Mouse (Mus musculus): ENCODE measurements around the gene Vtn. TPM values are rescaled to one million over a fixed set of nuclear protein-coding genes. Genes with fewer than 3 reads are reported as not detected.

Vtn gene
- polyA plus RNA-seq, 1 experiment, result not detected

GRCm38 (mm10) chr11:78551059-78551398 lies 52.1 kb downstream of the Vtn start:
- Histone ChIP-seq H3K27ac (ENCODE audit: insufficient read depth, low read length) (peak overlapping the region; percentile 16; the same call in 1 of the 2 replicates), H3K4me3 (ENCODE audit: low read depth, low read length) (peak overlapping the region; percentile 64), H3K36me3 (ENCODE audit: control insufficient read depth, insufficient read depth, low read length, poor library complexity, severe bottlenecking) (peaks cover 5% of the 10 kb centered on the region), H3K9me3 (replicated peaks; ENCODE audit: control insufficient read depth, insufficient read depth, low read length, poor library complexity, severe bottlenecking) (no peaks in the 10 kb centered on the region), H3K4me1 (ENCODE audit: control insufficient read depth, insufficient read depth, low read length) (no peaks in the 10 kb centered on the region), H3K27me3 (ENCODE audit: control insufficient read depth, insufficient read depth, low read length, poor library complexity, severe bottlenecking) (no peaks in the 10 kb centered on the region), H3K9ac (ENCODE audit: low read depth, poor library complexity, severe bottlenecking) (peak overlapping the region; percentile 80)
- no peak for TF ChIP-seq EP300 (IDR thresholded peaks at IDR 0.05; ENCODE audit: insufficient read depth, low read depth, low read length)
- TF ChIP-seq POLR2A (IDR thresholded peaks at IDR 0.05; ENCODE audit: insufficient read depth, low read length), result no peak
- TF ChIP-seq CTCF (IDR thresholded peaks at IDR 0.05; ENCODE audit: low read depth, low read length), result no peak

Other genes with a start within 250 kb of the Vtn start
- 108 and 112 TPM in 2 replicates for gene 2610507B11Rik, start 237.3 kb upstream of the Vtn start, polyA plus RNA-seq (2011; ENCODE audit: insufficient read depth, insufficient read length, low read depth, missing spikeins)
- 0.75 and 1.1 TPM in 2 replicates for gene BC030499, start 208.2 kb upstream of the Vtn start, polyA plus RNA-seq (2011; ENCODE audit: insufficient read depth, insufficient read length, low read depth, missing spikeins)
- 66.9 and 68.8 TPM in 2 replicates for gene Spag5, start 197.6 kb upstream of the Vtn start, polyA plus RNA-seq (2011; ENCODE audit: insufficient read depth, insufficient read length, low read depth, missing spikeins)
- 32.5 and 55.1 TPM in 2 replicates for gene Aldoc, start 176.1 kb upstream of the Vtn start, polyA plus RNA-seq (2011; ENCODE audit: insufficient read depth, insufficient read length, low read depth, missing spikeins)
- 24.2 and 29.5 TPM in 2 replicates for gene Pigs, start 170.7 kb upstream of the Vtn start, polyA plus RNA-seq (2011; ENCODE audit: insufficient read depth, insufficient read length, low read depth, missing spikeins)
- gene Unc119, start 155.6 kb upstream of the Vtn start, polyA plus RNA-seq (2011; ENCODE audit: insufficient read depth, insufficient read length, low read depth, missing spikeins), result 25.7 and 28.7 TPM in 2 replicates
- gene Foxn1, start 112.5 kb upstream of the Vtn start, polyA plus RNA-seq (2011; ENCODE audit: insufficient read depth, insufficient read length, low read depth, missing spikeins), result not detected in 2 replicates
- gene Slc13a2, start 76.9 kb upstream of the Vtn start, polyA plus RNA-seq (2011; ENCODE audit: insufficient read depth, insufficient read length, low read depth, missing spikeins), result not detected in 2 replicates
- gene Slc46a1, start 33.4 kb upstream of the Vtn start, polyA plus RNA-seq (2011; ENCODE audit: insufficient read depth, insufficient read length, low read depth, missing spikeins), result 6.5 and 9.1 TPM in 2 replicates
- gene Sarm1, start 1.3 kb upstream of the Vtn start, polyA plus RNA-seq (2011; ENCODE audit: insufficient read depth, insufficient read length, low read depth, missing spikeins), result 2.0 and 3.1 TPM in 2 replicates
- gene Sebox, start 4.4 kb downstream of the Vtn start, polyA plus RNA-seq (2011; ENCODE audit: insufficient read depth, insufficient read length, low read depth, missing spikeins), result not detected in 2 replicates
- gene Tmem199, start 13.1 kb downstream of the Vtn start, polyA plus RNA-seq (2011; ENCODE audit: insufficient read depth, insufficient read length, low read depth, missing spikeins), result 41.6 and 41.7 TPM in 2 replicates
- 72.1 and 75.3 TPM in 2 replicates for gene Poldip2, start 13.1 kb downstream of the Vtn start, polyA plus RNA-seq (2011; ENCODE audit: insufficient read depth, insufficient read length, low read depth, missing spikeins)
- 38.2 and 41.2 TPM in 2 replicates for gene Tnfaip1, start 37.2 kb downstream of the Vtn start, polyA plus RNA-seq (2011; ENCODE audit: insufficient read depth, insufficient read length, low read depth, missing spikeins)
- 30.2 and 40.0 TPM in 2 replicates for gene Ift20, start 37.3 kb downstream of the Vtn start, polyA plus RNA-seq (2011; ENCODE audit: insufficient read depth, insufficient read length, low read depth, missing spikeins)
- 89.0 and 90.1 TPM in 2 replicates for gene Tmem97, start 51.7 kb downstream of the Vtn start, polyA plus RNA-seq (2011; ENCODE audit: insufficient read depth, insufficient read length, low read depth, missing spikeins)
- gene Nlk, start 198.3 kb downstream of the Vtn start, polyA plus RNA-seq (2011; ENCODE audit: insufficient read depth, insufficient read length, low read depth, missing spikeins), result 39.7 and 47.6 TPM in 2 replicates